Mouse (Mus musculus) adrenal gland, postnatal 36 days (tissue): ENCODE results near the gene Grcc10. TPM values are rescaled to one million over a fixed set of nuclear protein-coding genes. Genes with fewer than 3 reads are reported as not detected.
A peak's percentile ranks its signal among the peaks of the same experiment; 100 is the strongest.

Source experiments
- DNase-seq, 2 experiments: peaks; one replicate each; pipeline ENCODE4 v3.0.0; 2021; ENCODE audit warnings: mixed read lengths in 1 of 2
- total RNA-seq, 2 experiments: library from RNA; stranded (reverse); gene quantifications; 2 replicates each; pipeline ENCODE4 v1.2.3; 2021

Grcc10 gene
- total RNA-seq, 2 experiments from 2014 or later: 331 to 397 TPM

GRCm38 (mm10) chr6:124757351-124757880 is 16.2 kb upstream of the Grcc10 start:
- no peak for DNase-seq

- peak; percentile 90 to 92 for DNase-seq
Observed at GRCm38 (mm10) chr6:124756652-124757350, 15.6 kb upstream of the Grcc10 start.

GRCm38 (mm10) chr6:124755831-124756595 is 14.8 kb upstream of the Grcc10 start, which contains the start of the genes Gm45234 and Atn1:
Gm45234 (minus strand) TSS chr6:124756021.
Atn1 (minus strand) TSS chr6:124756524.
- DNase-seq: peak; percentile 83 to 93

- no peak for DNase-seq
Observed at GRCm38 (mm10) chr6:124755306-124755705, 14.1 kb upstream of the Grcc10 start.

- DNase-seq: no peak
Observed at GRCm38 (mm10) chr6:124753861-124754260, 12.7 kb upstream of the Grcc10 start.

- no peak for DNase-seq
Observed at GRCm38 (mm10) chr6:124750405-124750804, 9.2 kb upstream of the Grcc10 start.

GRCm38 (mm10) chr6:124746654-124747632 is 5.8 kb upstream of the Grcc10 start:
- no peak for DNase-seq

GRCm38 (mm10) chr6:124746296-124746605 is 5.1 kb upstream of the Grcc10 start:
- no peak for DNase-seq

- peak; percentile 95 to 96 for DNase-seq
Observed at GRCm38 (mm10) chr6:124745490-124746295, 4.5 kb upstream of the Grcc10 start.

GRCm38 (mm10) chr6:124744755-124745321 is 3.7 kb upstream of the Grcc10 start:
- DNase-seq: no peak

- no peak for DNase-seq
Observed at GRCm38 (mm10) chr6:124743647-124744046, 2.5 kb upstream of the Grcc10 start.

GRCm38 (mm10) chr6:124742839-124743514 is 1.8 kb upstream of the Grcc10 start:
- no peak for DNase-seq

GRCm38 (mm10) chr6:124741842-124742241 is 668 bp upstream of the Grcc10 start:
- no peak for DNase-seq

- DNase-seq: peak; percentile 54 to 65
Observed at GRCm38 (mm10) chr6:124740211-124740887, 825 bp downstream of the Grcc10 start.

- no peak for DNase-seq
Observed at GRCm38 (mm10) chr6:124739231-124739796, 1.9 kb downstream of the Grcc10 start.

- DNase-seq: peak in 1 of 2 experiments; percentile 51
Observed at GRCm38 (mm10) chr6:124738511-124739023, 2.6 kb downstream of the Grcc10 start, which contains the start of gene Ptpn6. Ptpn6 (minus strand) TSS chr6:124738714.

- DNase-seq: no peak
Observed at GRCm38 (mm10) chr6:124737040-124737439, 4.1 kb downstream of the Grcc10 start.

GRCm38 (mm10) chr6:124734417-124734816 is 6.8 kb downstream of the Grcc10 start:
- no peak for DNase-seq
